Mouse (Mus musculus): ENCODE results near the gene Mapk11.

DNA sequence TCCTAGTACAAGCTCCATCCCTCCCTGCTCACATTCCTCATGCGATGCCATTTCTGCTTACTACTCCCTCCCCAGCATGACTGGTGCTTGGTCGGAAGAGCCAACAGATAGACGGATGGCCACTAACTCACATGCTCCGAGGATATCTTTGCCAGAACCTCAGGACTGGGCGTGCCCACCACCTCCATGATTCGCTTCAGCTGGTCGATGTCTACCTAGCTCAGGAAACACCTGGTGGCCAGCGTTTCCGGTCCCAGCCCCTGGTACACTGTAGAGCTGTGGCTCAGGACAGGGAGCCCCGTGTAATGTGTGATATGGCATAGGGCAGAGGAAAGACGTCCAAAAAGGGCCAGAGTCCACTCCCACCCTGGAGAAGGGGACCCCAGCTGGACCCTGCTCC, 4.5 kb downstream of the Mapk11 start:
- TF ChIP-seq EP300 (IDR thresholded peaks at IDR 0.05; ENCODE audit: low read depth in 1 of 2, low read length in 2 of 2) (no peak), USF1 (IDR thresholded peaks at IDR 0.05; ENCODE audit: low read depth, low read length) (no peak), POLR2A (IDR thresholded peaks at IDR 0.05; ENCODE audit: control insufficient read depth in 1 of 2, insufficient read depth in 1 of 2, low read depth in 1 of 2, low read length in 2 of 2, poor library complexity in 1 of 2) (no peak), JUND (IDR thresholded peaks at IDR 0.05; ENCODE audit: low read depth, low read length) (no peak), HCFC1 (IDR thresholded peaks at IDR 0.05; ENCODE audit: low read depth, low read length) (no peak), CTCF (IDR thresholded peaks at IDR 0.05 in 2 of 3, conservative IDR thresholded peaks at IDR 0.05 in 1 of 3; ENCODE audit: control insufficient read depth in 1 of 3, insufficient read depth in 1 of 3, low read depth in 2 of 3, low read length in 3 of 3, poor library complexity in 1 of 3, severe bottlenecking in 1 of 3) (no peak), ETS1 (IDR thresholded peaks at IDR 0.05; ENCODE audit: low read depth, low read length) (no peak), ZNF384 (IDR thresholded peaks at IDR 0.05; ENCODE audit: low read depth, low read length) (no peak), NELFE (IDR thresholded peaks at IDR 0.05; ENCODE audit: low read depth, low read length) (no peak), MAZ (IDR thresholded peaks at IDR 0.05; ENCODE audit: low read depth, low read length) (no peak), POLR2AphosphoS2 (IDR thresholded peaks at IDR 0.05; ENCODE audit: low read length) (no peak), MYC (IDR thresholded peaks at IDR 0.05; ENCODE audit: low read depth, low read length) (no peak), TCF12 (IDR thresholded peaks at IDR 0.05; ENCODE audit: low read depth, low read length) (no peak), CHD1 (IDR thresholded peaks at IDR 0.05; ENCODE audit: low read depth, low read length) (no peak)

Data from MEL (cell line).